Mouse (Mus musculus) embryo, embryonic 9.5 days (tissue): Measurements from ENCODE around the gene Sav1.

Source experiments
- DNase-seq: peaks from one replicate; pipeline ENCODE4 v3.0.0-alpha.2; 2017; ENCODE audit errors: extremely low spot score

Sav1 gene

DNA sequence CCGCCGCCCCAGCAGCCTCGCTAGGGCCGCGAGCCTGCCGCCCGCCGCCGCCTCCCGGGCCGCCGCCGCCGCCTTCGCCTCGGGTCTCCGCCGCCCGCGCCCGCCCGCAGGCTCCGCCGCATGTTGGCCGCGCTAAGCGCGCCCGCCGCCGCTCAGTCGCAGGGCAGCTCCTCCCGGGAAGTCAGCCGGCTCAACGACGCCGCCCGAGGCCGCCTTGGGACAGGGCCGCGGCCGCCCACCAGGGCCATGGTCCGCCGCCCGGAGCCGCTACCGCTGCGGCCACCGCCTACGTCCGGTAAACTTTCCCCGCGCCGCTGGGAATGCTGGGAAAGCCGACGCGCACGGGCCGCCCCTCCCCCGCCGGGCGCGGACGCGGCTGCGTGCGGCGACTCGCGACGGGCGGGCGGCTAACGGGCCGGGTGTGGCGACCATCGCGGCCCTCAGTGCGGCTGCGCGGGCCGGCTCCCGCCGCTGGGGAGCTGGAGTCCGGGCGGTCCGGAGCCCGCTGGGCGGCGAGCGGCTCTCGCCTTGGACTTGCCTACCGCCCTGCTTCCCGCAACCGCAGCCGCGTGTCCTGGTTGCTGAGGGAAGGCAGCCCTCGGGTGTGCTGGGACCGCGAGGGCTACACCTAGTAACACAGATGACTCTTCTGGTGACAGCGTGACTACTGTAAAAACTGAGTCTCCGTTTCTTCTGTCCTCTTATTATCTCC, at the start of gene Sav1:
Gene Sav1 (minus strand): TSS at position 217 of the 712 bp plus-strand sequence.
- DNase-seq = peak; percentile 89

DNA sequence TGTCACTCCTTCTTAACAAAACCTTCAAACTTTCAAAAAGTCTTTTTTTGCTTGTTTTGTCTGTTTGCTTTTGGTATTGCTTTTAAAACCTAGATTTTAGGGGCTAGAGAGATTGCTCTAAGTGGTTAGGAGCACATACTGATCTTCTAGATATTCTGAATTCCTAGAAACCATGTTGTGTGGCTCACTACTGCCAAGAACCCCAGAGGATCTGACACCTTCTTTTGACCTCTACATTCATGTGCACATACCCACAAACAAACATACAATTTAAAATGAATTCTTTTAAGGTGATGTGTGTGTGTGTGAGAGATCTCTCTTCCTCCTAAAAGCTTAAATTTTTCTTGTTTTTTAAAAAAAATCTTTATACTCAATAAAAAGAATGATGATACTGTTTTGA, 39.4 kb upstream of the Sav1 start:
- DNase-seq = no peak

DNA sequence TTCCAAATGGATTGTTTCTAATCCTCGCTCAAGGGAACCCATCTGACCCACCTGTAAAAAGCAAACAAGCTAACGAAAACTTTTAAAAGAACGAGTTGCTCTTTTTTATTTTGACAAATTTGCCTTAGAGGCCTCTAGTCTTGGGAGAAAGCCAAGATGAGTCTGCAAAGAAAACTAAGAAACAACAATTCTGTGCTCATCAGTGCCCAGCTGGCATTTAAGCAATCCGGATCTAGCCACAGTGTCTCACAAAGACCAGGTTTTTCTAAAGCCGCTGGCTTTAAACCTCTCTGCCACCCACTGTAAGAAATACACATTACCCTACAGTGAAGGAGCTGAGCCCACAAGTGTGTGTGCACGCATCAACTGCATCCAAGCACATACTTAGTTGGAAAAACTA, 38.6 kb upstream of the Sav1 start:
- no peak for DNase-seq

DNA sequence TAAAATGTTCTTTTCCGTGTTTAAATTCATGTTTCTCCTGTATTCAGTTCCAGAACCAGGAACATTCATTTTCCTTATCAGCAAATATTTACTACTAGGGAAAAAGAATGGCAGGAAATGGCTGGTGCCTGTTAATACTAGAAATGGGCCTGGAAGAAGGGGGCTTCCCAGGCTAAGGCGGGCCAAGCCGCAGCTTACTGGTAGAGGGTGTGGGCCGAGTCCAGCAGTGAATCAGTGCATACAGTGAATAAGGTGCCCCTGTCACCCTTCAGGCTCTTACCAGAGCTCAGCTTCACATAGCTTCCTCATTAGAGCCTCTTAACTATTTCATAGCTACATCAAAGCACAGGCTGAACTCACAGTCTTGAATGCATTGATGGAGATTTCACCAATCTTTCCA, 36.8 kb upstream of the Sav1 start:
- DNase-seq = no peak

DNA sequence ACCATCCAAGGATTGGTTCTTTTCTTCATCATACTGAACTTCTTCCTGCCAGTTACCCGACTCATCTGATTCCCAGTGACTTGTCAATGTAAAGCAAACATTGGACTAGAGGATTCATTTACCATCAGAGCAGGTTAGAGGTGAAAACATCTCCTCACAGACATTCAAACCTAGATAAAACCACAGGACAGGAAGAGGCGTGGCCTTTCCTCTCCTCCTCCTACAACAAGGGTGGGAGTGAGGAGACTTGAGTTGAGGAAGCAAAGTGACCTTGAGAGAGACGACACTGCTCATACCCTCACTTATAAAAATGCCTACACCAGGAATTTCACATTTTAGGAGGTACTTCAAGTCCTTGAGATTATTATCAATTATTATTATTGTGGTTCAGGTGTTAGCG, 31.4 kb upstream of the Sav1 start:
- no peak for DNase-seq

DNA sequence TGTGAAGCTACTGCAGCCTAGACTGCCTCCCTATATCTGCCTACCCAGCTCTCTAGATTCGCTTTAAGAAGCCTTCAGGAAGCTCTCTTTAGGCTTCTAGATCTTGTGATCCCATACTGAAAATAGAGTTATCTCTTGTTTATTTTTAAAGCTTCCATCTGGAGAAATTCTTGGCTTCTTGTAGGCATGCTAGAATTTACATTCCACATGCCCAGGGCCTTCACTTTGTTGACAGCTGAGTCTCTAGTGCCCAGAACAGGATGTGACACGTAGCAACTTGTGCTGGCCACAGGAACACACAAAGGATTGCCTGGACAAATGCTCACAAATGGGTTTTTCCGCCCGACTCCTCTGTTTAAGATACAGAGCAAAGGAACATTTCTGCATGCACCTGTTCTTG, 29.1 kb upstream of the Sav1 start:
- no peak for DNase-seq

DNA sequence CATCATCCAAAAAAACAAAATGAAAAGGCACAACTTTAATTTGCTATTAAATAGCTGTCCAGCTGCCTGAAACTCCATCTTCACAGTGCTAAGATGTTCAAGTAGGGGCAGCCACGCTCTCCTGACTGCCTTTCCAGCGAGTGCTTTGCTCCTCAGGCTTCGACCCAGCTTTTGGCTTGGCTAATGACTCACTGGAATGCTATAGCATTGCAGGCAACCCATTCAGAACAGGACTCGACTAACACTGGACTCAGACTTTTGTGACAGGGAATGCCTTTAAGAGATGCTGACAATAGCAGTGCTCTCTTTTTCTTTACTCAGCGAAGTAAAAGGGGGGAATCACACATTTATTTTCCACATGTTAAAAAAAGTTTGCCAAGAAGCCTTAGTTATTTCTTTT, 24.9 kb upstream of the Sav1 start:
- DNase-seq = no peak

GRCm38 (mm10) chr12:70010356-70010755, 23.6 kb upstream of the Sav1 start:
- no peak for DNase-seq

GRCm38 (mm10) chr12:70005103-70005502, 18.3 kb upstream of the Sav1 start:
- DNase-seq = no peak

GRCm38 (mm10) chr12:69998186-69998983, 11.6 kb upstream of the Sav1 start:
- DNase-seq = no peak

- DNase-seq = no peak
These were observed 8.6 kb upstream of the Sav1 start for GRCm38 (mm10) chr12:69995382-69995781.

- DNase-seq = peak; percentile 67
These were observed 500 bp downstream of the Sav1 start for GRCm38 (mm10) chr12:69986241-69986762.

GRCm38 (mm10) chr12:69985546-69985945, 1.3 kb downstream of the Sav1 start:
- no peak for DNase-seq

- no peak for DNase-seq
These were observed 3.9 kb downstream of the Sav1 start for GRCm38 (mm10) chr12:69982874-69983273.

GRCm38 (mm10) chr12:69977376-69977998, 9.3 kb downstream of the Sav1 start:
- no peak for DNase-seq

GRCm38 (mm10) chr12:69976688-69977087, 10.1 kb downstream of the Sav1 start:
- no peak for DNase-seq

- DNase-seq = no peak
These were observed 13.1 kb downstream of the Sav1 start for GRCm38 (mm10) chr12:69973666-69974065.

GRCm38 (mm10) chr12:69968154-69968553, 18.6 kb downstream of the Sav1 start:
- no peak for DNase-seq

- DNase-seq = no peak
These were observed 19.7 kb downstream of the Sav1 start for GRCm38 (mm10) chr12:69967112-69967511.

- DNase-seq = no peak
These were observed 20.7 kb downstream of the Sav1 start for GRCm38 (mm10) chr12:69966071-69966470.

GRCm38 (mm10) chr12:69965644-69966043, 21.2 kb downstream of the Sav1 start:
- DNase-seq = no peak

GRCm38 (mm10) chr12:69963141-69963540, 23.7 kb downstream of the Sav1 start:
- no peak for DNase-seq

GRCm38 (mm10) chr12:69962468-69962867, 24.3 kb downstream of the Sav1 start:
- DNase-seq = peak; percentile 19
